Mouse (Mus musculus) skeletal muscle tissue, adult 2 months (tissue): ENCODE measurements around the gene Sdcbp2.
A peak's percentile ranks its signal among the peaks of the same experiment; 100 is the strongest.
"Not testable (repeated sequence)": the region's sequence is repeated elsewhere in the genome, so short reads cannot be mapped to it uniquely, and the experiment has no call there.

Experiments used
- DNase-seq: peaks from one replicate; pipeline ENCODE4 v3.0.0-alpha.2; 2012; ENCODE audit warnings: low read depth, low spot score

Sdcbp2 gene

DNA sequence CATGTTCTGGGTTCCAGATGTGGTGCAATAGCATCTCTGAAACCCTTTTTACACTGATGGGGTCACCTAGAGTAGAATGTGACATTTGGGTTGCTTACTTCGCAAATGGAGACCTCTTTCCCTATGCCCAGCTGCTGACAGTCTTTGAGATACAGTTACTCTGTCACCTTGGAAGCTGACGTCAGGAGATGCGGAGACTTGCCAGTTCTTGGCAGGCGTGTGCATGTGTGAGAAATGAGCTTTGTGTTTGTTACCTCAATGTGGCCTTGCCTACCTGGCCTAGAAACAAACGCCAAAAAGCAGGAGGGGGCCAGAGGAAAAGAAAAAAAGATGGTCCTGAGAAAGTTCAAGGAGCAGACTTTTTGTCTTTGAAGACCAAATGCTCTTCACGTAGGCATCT lies 5.6 kb upstream of the Sdcbp2 start:
- no peak for DNase-seq

DNA sequence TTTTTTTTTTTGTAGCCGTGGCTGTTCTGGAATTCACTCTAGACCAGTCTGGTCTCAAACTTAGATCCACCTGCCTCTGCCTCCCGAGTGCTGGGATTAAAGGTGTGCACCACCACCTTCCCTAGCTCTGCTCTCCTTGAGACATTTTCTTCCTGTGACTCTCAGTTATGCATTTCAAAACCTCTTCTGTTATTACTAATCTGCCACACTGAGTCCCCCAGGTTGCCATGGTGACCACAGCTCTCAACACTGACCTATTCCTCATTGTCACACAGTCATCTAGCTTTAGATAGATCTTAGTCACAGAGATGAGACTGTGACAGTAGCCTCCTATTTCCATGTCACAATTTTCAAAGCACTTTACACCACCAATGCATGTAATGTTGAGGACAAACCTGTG lies 3.0 kb upstream of the Sdcbp2 start:
- DNase-seq = no peak

- DNase-seq = no peak
Observed at GRCm38 (mm10) chr2:151573667-151574066, 1.2 kb downstream of the Sdcbp2 start.

GRCm38 (mm10) chr2:151574607-151575006 lies 2.2 kb downstream of the Sdcbp2 start:
- DNase-seq = no peak

GRCm38 (mm10) chr2:151575119-151575698 lies 2.8 kb downstream of the Sdcbp2 start:
- peak; percentile 14 for DNase-seq

GRCm38 (mm10) chr2:151575699-151576389 lies 3.4 kb downstream of the Sdcbp2 start:
- peak; percentile 92 for DNase-seq

GRCm38 (mm10) chr2:151579183-151579582 lies 6.8 kb downstream of the Sdcbp2 start:
- DNase-seq = no peak

GRCm38 (mm10) chr2:151580945-151581344 lies 8.5 kb downstream of the Sdcbp2 start:
- no peak for DNase-seq

GRCm38 (mm10) chr2:151585934-151586333 lies 13.5 kb downstream of the Sdcbp2 start:
- DNase-seq = no peak

- no peak for DNase-seq
Observed at GRCm38 (mm10) chr2:151586807-151587206, 14.4 kb downstream of the Sdcbp2 start.

GRCm38 (mm10) chr2:151587306-151587705 lies 14.9 kb downstream of the Sdcbp2 start:
- DNase-seq = no peak

GRCm38 (mm10) chr2:151598068-151598467 lies 25.6 kb downstream of the Sdcbp2 start:
- DNase-seq = no peak

DNA sequence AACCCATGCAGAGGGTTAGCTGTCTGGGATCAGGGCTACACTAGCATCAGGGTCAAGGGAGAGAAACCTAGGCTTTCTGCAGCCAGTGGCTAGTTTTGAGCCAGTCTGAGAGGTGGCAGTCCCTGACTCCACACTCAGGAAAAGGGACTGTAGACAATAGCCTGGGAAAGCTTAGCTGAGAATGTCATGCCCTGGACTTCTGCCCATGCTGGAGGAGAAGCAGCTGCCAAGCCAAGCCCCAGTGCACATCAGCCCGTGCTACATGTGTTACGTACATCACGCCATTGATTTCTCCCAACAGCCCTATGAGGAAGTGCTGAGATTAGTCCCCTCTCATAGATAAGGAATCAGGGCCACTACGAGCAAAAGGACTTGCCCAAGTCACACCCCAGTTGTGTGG lies 29.7 kb downstream of the Sdcbp2 start:
- DNase-seq = no peak

- no peak for DNase-seq
Observed at GRCm38 (mm10) chr2:151603630-151604029, 31.2 kb downstream of the Sdcbp2 start.

DNA sequence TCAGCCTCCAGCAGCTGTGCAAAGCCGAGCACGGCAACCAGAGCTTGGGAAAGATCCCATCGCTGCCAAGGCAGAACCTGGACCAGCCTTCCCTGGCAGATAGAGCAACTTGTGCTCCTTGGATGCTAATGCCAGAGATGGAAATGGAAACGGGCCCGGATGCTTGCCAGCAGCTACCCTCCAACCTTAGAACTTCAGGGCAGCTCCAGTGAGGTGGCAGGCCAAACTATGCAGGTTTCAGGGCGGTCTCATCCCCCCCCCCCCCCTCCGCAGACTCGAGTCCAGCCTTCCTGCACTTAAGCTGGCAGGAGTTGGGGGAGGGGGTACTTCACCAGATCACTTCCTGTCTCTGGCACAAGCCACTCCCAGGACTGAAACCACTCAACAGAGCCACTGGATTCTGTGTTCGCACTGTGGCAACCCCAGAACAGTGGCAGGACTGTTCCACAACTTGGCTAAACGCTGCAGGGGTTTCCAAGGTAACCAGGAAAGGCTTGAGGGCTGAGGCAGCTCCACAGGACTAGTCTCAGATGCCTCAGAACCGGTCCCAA lies 33.1 kb downstream of the Sdcbp2 start:
- no peak for DNase-seq

DNA sequence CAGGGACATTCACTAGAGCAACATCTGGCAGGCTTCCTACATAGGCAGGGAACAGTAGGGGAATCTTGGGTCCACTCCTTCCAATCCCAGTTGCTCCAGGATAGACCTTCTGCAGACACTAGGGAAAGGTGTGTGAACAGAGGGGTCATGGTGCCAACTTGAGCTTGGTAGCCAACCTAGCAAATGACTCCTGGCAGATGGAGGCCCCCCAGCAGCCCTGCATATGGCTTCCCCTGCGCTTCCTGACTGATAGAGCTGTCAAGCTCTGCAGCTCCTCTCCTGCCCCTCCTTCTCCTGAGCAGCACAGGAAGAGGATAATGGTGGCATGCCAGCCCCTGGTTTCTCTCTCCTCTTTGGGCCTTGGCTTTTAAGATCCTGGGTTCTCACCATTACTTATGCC lies 36.0 kb downstream of the Sdcbp2 start:
- DNase-seq = no peak

DNA sequence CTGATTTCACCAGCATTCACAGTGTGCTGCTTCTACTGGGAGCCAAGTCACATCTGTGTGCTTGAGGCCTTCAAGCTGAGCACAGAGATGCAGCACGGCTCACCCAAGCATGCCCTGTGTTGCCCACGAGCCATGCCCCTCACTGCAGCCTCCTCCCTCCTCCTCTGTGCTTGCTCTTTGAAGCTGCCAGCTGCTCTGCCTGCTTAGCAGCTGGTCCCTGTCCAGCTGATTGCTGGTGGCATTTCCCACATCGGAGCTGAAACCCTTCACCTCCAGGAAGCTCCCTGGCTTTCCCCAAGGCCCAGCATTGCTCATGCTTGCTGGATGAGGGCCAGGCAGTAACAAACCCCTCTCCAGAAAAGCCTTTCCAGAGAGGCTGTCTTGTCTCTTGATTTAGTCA lies 37.6 kb downstream of the Sdcbp2 start:
- no peak for DNase-seq

DNA sequence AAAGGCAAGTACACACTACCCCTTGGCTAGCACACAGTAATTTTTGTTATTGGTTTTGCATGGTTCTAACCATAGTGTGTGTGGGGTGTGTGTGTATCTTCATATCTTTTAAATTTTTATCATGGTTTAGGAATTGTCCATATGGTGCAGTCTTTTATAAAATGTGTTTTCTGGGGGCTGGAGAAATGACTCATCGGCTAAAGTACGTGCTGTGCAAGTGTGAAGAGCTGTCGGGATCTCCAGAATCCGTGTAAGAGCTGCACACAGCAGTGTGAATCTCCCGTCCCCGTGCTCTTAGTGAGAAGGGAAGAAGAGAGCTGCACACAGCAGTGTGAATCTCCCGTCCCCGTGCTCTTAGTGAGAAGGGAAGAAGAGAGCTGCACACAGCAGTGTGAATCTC lies 43.4 kb downstream of the Sdcbp2 start:
- not testable (repeated sequence) for DNase-seq

DNA sequence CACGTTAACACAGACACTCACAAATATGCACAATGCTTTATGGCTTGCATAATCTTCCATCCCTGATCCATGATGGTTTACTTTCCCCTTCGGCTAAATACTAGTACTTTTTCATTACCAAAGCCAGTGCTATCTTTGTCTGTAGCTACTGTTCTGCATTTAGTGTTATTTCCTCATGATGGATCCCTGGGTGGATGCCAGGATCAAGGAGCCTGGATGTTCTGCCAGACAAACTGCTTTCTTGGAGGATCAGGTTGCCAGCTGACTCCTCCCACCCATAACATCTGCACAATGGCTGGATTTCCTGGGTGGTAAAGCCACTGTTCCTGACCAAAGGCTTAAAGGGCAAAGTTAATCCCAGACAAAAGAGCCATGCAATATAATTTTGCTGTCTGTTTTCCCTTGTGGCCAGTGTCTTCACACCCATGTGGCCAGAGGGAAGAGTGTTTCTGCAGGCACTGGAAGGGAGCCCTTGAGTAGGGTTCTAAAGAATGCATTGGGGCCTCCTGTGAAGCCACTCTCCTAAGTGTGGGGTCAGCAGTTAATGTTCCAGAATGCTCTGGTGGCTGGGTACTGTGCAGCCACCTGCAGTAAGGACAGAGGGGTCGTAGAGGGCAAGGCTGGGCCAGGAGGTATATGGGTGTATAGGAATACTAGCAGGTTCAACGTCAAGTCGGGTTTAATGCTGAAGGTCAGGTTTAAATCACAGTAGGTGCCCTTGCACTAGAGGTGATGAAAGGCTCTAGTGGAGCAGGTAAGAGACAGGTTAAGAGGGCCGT lies 44.3 kb downstream of the Sdcbp2 start:
- no peak for DNase-seq

GRCm38 (mm10) chr2:151623776-151624175 lies 51.4 kb downstream of the Sdcbp2 start:
- no peak for DNase-seq

DNA sequence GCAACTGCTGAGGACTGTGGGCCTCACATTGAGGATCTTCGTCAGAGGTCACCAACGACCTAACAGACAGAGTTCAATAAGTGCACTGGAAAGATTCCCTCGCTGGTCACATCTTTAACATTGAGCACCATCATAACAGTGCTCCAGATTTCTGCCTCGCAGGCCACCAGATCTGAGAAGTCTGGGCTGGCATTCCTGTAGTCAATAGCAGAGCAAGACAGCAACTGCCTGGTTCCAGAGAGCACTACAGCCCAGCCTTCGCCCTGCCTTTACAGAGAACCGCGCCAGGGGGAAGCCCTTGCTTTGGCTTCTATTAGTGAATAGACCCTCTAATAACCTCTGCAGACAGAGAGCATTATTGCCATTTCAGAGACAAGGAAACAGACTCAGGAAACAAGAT lies 53.9 kb downstream of the Sdcbp2 start:
- no peak for DNase-seq

GRCm38 (mm10) chr2:151628011-151628410 lies 55.6 kb downstream of the Sdcbp2 start:
- DNase-seq = no peak

DNA sequence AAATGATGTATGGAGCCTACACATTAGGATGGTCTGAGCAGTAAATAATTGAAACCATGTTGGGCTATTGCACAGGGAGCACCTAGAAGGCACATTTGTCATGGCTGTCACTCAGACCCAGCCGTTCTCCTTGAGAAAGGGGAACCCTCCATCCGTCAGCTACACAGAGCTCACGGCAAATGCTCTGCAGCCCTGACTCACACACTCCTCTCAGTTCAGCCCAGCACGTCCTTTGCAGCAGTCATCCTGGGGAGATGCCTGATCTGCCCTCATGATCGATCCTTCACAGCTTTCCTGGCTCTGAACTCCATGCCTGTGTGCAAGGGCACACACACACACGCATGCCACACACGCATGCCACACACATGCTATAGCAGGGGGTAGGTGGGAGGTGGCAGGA lies 56.9 kb downstream of the Sdcbp2 start:
- DNase-seq = no peak
